Comparison of ENCODE assay signal across 8 mouse cellular contexts in genomic region chr17:45549617-45550181, GRCm38 (mm10). TPM values are rescaled to one million over a fixed set of nuclear protein-coding genes. Genes with fewer than 3 reads are reported as not detected.
DNase-seq lines count a peak whose midpoint lies in the region; ATAC-seq and TF ChIP-seq lines count a peak whose summit lies in the region.

TSS of gene Tmem151b (minus strand) at chr17:45549677.

- no peaks in the 10 kb centered on the region for H3K9me3 ChIP-seq in hindbrain, postnatal 0 days (ENCODE audit: low read length)
- no peaks in the 10 kb centered on the region for H3K9me3 ChIP-seq in liver, embryonic 14.5 days (ENCODE audit: control insufficient read depth, low read length)
- H3K9me3 ChIP-seq in stomach, embryonic 15.5 days, result no peaks in the 10 kb centered on the region

- H3K27ac ChIP-seq in hindbrain, postnatal 0 days, result peak within 1 kb of the TSS; percentile 97
- no peak within 1 kb of the TSS for H3K27ac ChIP-seq in liver, embryonic 14.5 days
- H3K27ac ChIP-seq in stomach, embryonic 15.5 days, result no peak within 1 kb of the TSS

- no peak for TF ChIP-seq EP300 in liver, embryonic 14.5 days (IDR thresholded peaks at IDR 0.05; ENCODE audit: low read depth)

- 0 out of 2 replicates have a peak, but pooled peaks cover 2% of the 10 kb centered on the region for H3K36me3 ChIP-seq in hindbrain, postnatal 0 days (ENCODE audit: insufficient read depth, low read length)
- H3K36me3 ChIP-seq in liver, embryonic 14.5 days (replicated peaks; ENCODE audit: control insufficient read depth, insufficient read depth, low read depth), result no peaks in the 10 kb centered on the region
- no peaks in the 10 kb centered on the region for H3K36me3 ChIP-seq in stomach, embryonic 15.5 days

- peak; percentile 31 for TF ChIP-seq CTCF in hindbrain, postnatal 0 days (IDR thresholded peaks at IDR 0.05; ENCODE audit: low read depth)
- TF ChIP-seq CTCF in liver, embryonic 14.5 days (IDR thresholded peaks at IDR 0.05; ENCODE audit: low read depth), result no peak

- 1% methylated on average over 16 of the region's 29 CpGs for WGBS in hindbrain, postnatal 0 days
- 6% methylated on average over 12 of the region's 29 CpGs for WGBS in liver, embryonic 14.5 days (ENCODE audit: insufficient replicate concordance)
- under 1% methylated on average over 24 of the region's 29 CpGs for WGBS in stomach, embryonic 15.5 days

- H3K4me2 ChIP-seq in hindbrain, postnatal 0 days (ENCODE audit: low read depth, low read length), result peak within 1 kb of the TSS; percentile 72
- peak within 1 kb of the TSS; percentile 57 for H3K4me2 ChIP-seq in liver, embryonic 14.5 days (ENCODE audit: low read depth)
- H3K4me2 ChIP-seq in stomach, embryonic 15.5 days, result peak within 1 kb of the TSS; percentile 94

- H3K4me3 ChIP-seq in hindbrain, postnatal 0 days (ENCODE audit: low read length), result peak within 1 kb of the TSS; percentile 82
- peak within 1 kb of the TSS; percentile 2 to 33; a peak in 2 of 4 replicates for H3K4me3 ChIP-seq in liver, embryonic 14.5 days (ENCODE audit: insufficient read depth in 1 of 2, low read depth in 2 of 2, low read length in 2 of 2)
- H3K4me3 ChIP-seq in stomach, embryonic 15.5 days (replicated peaks), result peak within 1 kb of the TSS; percentile 66

- H3K9ac ChIP-seq in hindbrain, postnatal 0 days (replicated peaks; ENCODE audit: low read length), result peak within 1 kb of the TSS; percentile 99
- H3K9ac ChIP-seq in liver, embryonic 14.5 days (replicated peaks), result no peak within 1 kb of the TSS
- H3K9ac ChIP-seq in stomach, embryonic 15.5 days, result peak within 1 kb of the TSS; percentile 55

- ATAC-seq in hindbrain, postnatal 0 days, result peak; percentile 55
- no peak for ATAC-seq in liver, embryonic 14.5 days (ENCODE audit: insufficient read depth)
- no peak for ATAC-seq in stomach, embryonic 15.5 days (ENCODE audit: insufficient read depth, low FRiP score, low read depth)

- DNase-seq in frontal cortex, adult 2 months (ENCODE audit: extremely low spot score in 1 of 2, low spot score in 1 of 2), result peak in 1 of 2 experiments; percentile 65
- DNase-seq in frontal cortex, postnatal 36 days (ENCODE audit: low spot score in 2 of 2), result no peak
- peak; percentile 45 for DNase-seq in CD4-positive helper T cell, adult 2 months (ENCODE audit: low read depth, low spot score)
- DNase-seq in embryo, embryonic 10 days (ENCODE audit: low spot score), result peak; percentile 66
- peak; percentile 82 for DNase-seq in hindbrain, postnatal 0 days (ENCODE audit: low spot score)
- DNase-seq in liver, embryonic 14.5 days (ENCODE audit: low read depth in 3 of 3, low spot score in 3 of 3), result no peak
- no peak for DNase-seq in frontal cortex, postnatal 14 days (ENCODE audit: low spot score in 2 of 2)

- H3K4me1 ChIP-seq in hindbrain, postnatal 0 days (ENCODE audit: insufficient read depth, low read length), result no peaks in the 10 kb centered on the region; the same call in 1 of the 2 replicates
- 0 out of 4 replicates have a peak, but pooled peaks cover 0 to 2% of the 10 kb centered on the region in 2 experiments for H3K4me1 ChIP-seq in liver, embryonic 14.5 days (replicated peaks; ENCODE audit: control insufficient read depth in 2 of 2, insufficient read depth in 2 of 2, low read length in 1 of 2)
- peaks cover 27% of the 10 kb centered on the region for H3K4me1 ChIP-seq in stomach, embryonic 15.5 days

- H3K27me3 ChIP-seq in hindbrain, postnatal 0 days (ENCODE audit: insufficient read depth, low read length), result peaks cover 7% of the 10 kb centered on the region; the same call in 1 of the 2 replicates
- peaks cover 70% of the 10 kb centered on the region for H3K27me3 ChIP-seq in liver, embryonic 14.5 days (ENCODE audit: control insufficient read depth, insufficient read depth, low read length)
- peaks cover 40% of the 10 kb centered on the region for H3K27me3 ChIP-seq in stomach, embryonic 15.5 days (replicated peaks)

RNA-seq across cellular contexts. Expression of gene Tmem151b, which starts in this region (rescaled TPM):
- polyA plus RNA-seq in frontal cortex, adult 2 months (2012; rRNA removed), result 68.7 and 72.1 TPM in 2 replicates
- 107 and 114 TPM in 2 replicates for total RNA-seq in hindbrain, postnatal 0 days (2014; rRNA removed)
- polyA plus RNA-seq in hindbrain, postnatal 0 days (2015; fragmentation: Nextera tagmentation; extraction: Ambion mirVana), result 29.5 and 29.8 TPM in 2 replicates
- polyA plus RNA-seq in liver, embryonic 14.5 days (2012; rRNA removed), result 0.08 and 0.13 TPM in 2 replicates
- 0.06 TPM in 1 of 2 replicates, not detected in the other for polyA plus RNA-seq in liver, embryonic 14.5 days (2014; fragmentation: Nextera tagmentation; extraction: Ambion mirVana)
- polyA plus RNA-seq in stomach, embryonic 15.5 days (2015; fragmentation: Nextera tagmentation; extraction: Ambion mirVana), result 2.3 and 2.5 TPM in 2 replicates

Comparison
In these comparisons a context has a peak if more than half of its experiments do, and no peak if none do; other contexts are left out.
1. DNase-seq: peak in CD4-positive helper T cell, adult 2 months (single experiment), embryo, embryonic 10 days (single experiment) and hindbrain, postnatal 0 days (single experiment); none in frontal cortex, postnatal 36 days (0 of 2), liver, embryonic 14.5 days (0 of 3) and frontal cortex, postnatal 14 days (0 of 2).
2. H3K4me3 ChIP-seq: peak in every context shown above with its lines; median percentile 82 in hindbrain, postnatal 0 days; 66 in stomach, embryonic 15.5 days; 18 in liver, embryonic 14.5 days.
3. Peak in every context shown above with its lines, with median percentiles within 50 percentile points of each other: H3K4me2 ChIP-seq.